Mouse (Mus musculus) cerebellum, adult 2 months (tissue): ENCODE data around the gene Tbc1d8. TPM values are rescaled to one million over a fixed set of nuclear protein-coding genes. Genes with fewer than 3 reads are reported as not detected.

Experiments
- DNase-seq, 2 experiments: peaks; one replicate each; pipeline ENCODE4 v3.0.0; 2021
- H3K27ac ChIP-seq: fragments of 200-500 bp; 2 replicates; pipeline ENCODE4 v1.5.1; 2012; ENCODE audit warnings: low read length, control low read depth, inconsistent platforms; ENCODE audit not compliant: insufficient read depth
- H3K27me3 ChIP-seq: fragments of 200-500 bp; 2 replicates; pipeline ENCODE4 v1.6.1; 2012; ENCODE audit warnings: inconsistent platforms, mild to moderate bottlenecking, low read length, moderate library complexity; ENCODE audit not compliant: control insufficient read depth, insufficient read depth
- H3K4me1 ChIP-seq: fragments of 200-500 bp; 2 replicates; pipeline ENCODE4 v1.6.1; 2011; ENCODE audit warnings: low read length; ENCODE audit not compliant: control insufficient read depth, insufficient read depth
- H3K4me3 ChIP-seq: fragments of 200-500 bp; replicated peaks from 2 replicates; pipeline ENCODE3; 2011; ENCODE audit warnings: mild to moderate bottlenecking, low read depth, low read length, control low read depth; ENCODE audit not compliant: insufficient read depth
- CTCF ChIP-seq: fragments of 200-500 bp; IDR thresholded peaks from 2 replicates; pipeline ENCODE4 v1.5.1; 2011; ENCODE audit warnings: low read depth, mild to moderate bottlenecking, control low read depth, low read length, moderate library complexity, borderline replicate concordance; ENCODE audit not compliant: insufficient read depth
- POLR2A ChIP-seq: fragments of 200-500 bp; IDR thresholded peaks from 2 replicates; pipeline ENCODE4 v1.6.1; 2011; ENCODE audit warnings: low read length, control low read depth, borderline replicate concordance; ENCODE audit not compliant: insufficient read depth
- WGBS: fragments of 180-500 bp; shearing (Covaris S2); methylation state at CpG from one replicate; pipeline ENCODE4 v1.1.7; 2018; 5-methylcytosine and 5-hydroxymethylcytosine counted together
- polyA plus RNA-seq: library from polyadenylated mRNA; depleted of rRNA; stranded (reverse); fragments of >200 nt; gene quantifications from 2 replicates; pipeline ENCODE4 v1.2.3, GENCODE M21; 2012

The Tbc1d8 gene
- polyA plus RNA-seq, 1 experiment: 29.2 TPM

GRCm38 (mm10) chr1:39457887-39458874 is 20.4 kb downstream of the Tbc1d8 start:
- no peak for TF ChIP-seq POLR2A
- no peak for TF ChIP-seq CTCF
- Histone ChIP-seq H3K4me3 (no peak overlapping the region), H3K27ac (peak overlapping the region; percentile 83), H3K27me3 (no peaks in the 10 kb centered on the region), H3K4me1 (peaks cover 49% of the 10 kb centered on the region)
- WGBS: 15% methylated on average over 13 of the region's 13 CpGs
- DNase-seq: peak; percentile 78 to 88

- TF ChIP-seq CTCF (no peak), POLR2A (no peak)
These were observed 22.1 kb downstream of the Tbc1d8 start for GRCm38 (mm10) chr1:39456421-39456853.

GRCm38 (mm10) chr1:39455350-39456023 is 23.1 kb downstream of the Tbc1d8 start:
- no peak for DNase-seq
- H3K27ac ChIP-seq: 0 out of 2 replicates have a peak overlapping the region, but pooled peaks have one; percentile 47
- H3K4me3 ChIP-seq: no peak overlapping the region
- TF ChIP-seq POLR2A (no peak), CTCF (no peak)
- H3K4me1 ChIP-seq: peaks cover 45% of the 10 kb centered on the region
- no peaks in the 10 kb centered on the region for H3K27me3 ChIP-seq
- 77% methylated on average over 23 of the region's 23 CpGs for WGBS

More at GRCm38 (mm10) chr1:39456421-39456853, 22.1 kb downstream of the Tbc1d8 start:
- no peak overlapping the region for H3K4me3 ChIP-seq
- no peak for DNase-seq
- H3K27me3 ChIP-seq: no peaks in the 10 kb centered on the region
- H3K4me1 ChIP-seq: peaks cover 45% of the 10 kb centered on the region
- peak overlapping the region; percentile 19; the same call in 1 of the 2 replicates for H3K27ac ChIP-seq
- WGBS: 60% methylated on average over 5 of the region's 5 CpGs

GRCm38 (mm10) chr1:39454783-39455175 is 23.8 kb downstream of the Tbc1d8 start:
- H3K27me3 ChIP-seq: no peaks in the 10 kb centered on the region
- peaks cover 48% of the 10 kb centered on the region for H3K4me1 ChIP-seq
- peak overlapping the region; percentile 47; the same call in 1 of the 2 replicates for H3K27ac ChIP-seq
- TF ChIP-seq POLR2A (no peak), CTCF (no peak)
- no peak overlapping the region for H3K4me3 ChIP-seq
- DNase-seq: peak in 1 of 2 experiments; percentile 48
- 55% methylated on average over 4 of the region's 4 CpGs for WGBS

- Histone ChIP-seq H3K4me1 (peaks cover 54% of the 10 kb centered on the region), H3K4me3 (no peak overlapping the region), H3K27ac (peak overlapping the region; percentile 47), H3K27me3 (no peaks in the 10 kb centered on the region)
- TF ChIP-seq POLR2A: no peak
- no peak for TF ChIP-seq CTCF
- 51% methylated on average over 9 of the region's 9 CpGs for WGBS
- DNase-seq: no peak
These were observed 24.3 kb downstream of the Tbc1d8 start for GRCm38 (mm10) chr1:39454108-39454782.

- Histone ChIP-seq H3K27ac (no peak overlapping the region), H3K4me1 (peaks cover 60% of the 10 kb centered on the region), H3K4me3 (no peak overlapping the region), H3K27me3 (no peaks in the 10 kb centered on the region)
- TF ChIP-seq POLR2A (no peak), CTCF (no peak)
- 89% methylated on average over 4 of the region's 4 CpGs for WGBS
- no peak for DNase-seq
These were observed 26.4 kb downstream of the Tbc1d8 start for GRCm38 (mm10) chr1:39452203-39452602.

GRCm38 (mm10) chr1:39450069-39450728 is 28.4 kb downstream of the Tbc1d8 start:
- Histone ChIP-seq H3K27ac (no peak overlapping the region), H3K27me3 (no peaks in the 10 kb centered on the region), H3K4me3 (no peak overlapping the region), H3K4me1 (peaks cover 61% of the 10 kb centered on the region)
- no peak for DNase-seq
- WGBS: 69% methylated on average over 6 of the region's 6 CpGs
- no peak for TF ChIP-seq CTCF
- no peak for TF ChIP-seq POLR2A
